Mouse (Mus musculus): ENCODE results near the gene Csf2ra. TPM values are rescaled to one million over a fixed set of nuclear protein-coding genes. Genes with fewer than 3 reads are reported as not detected.
A peak's percentile ranks its signal among the peaks of the same experiment; 100 is the strongest.

Gene Csf2ra
- polyA plus RNA-seq, 1 experiment, result 0.13 TPM

- peak; percentile 31 for TF ChIP-seq MAX (IDR thresholded peaks at IDR 0.05)
- no peak for TF ChIP-seq CTCF (IDR thresholded peaks at IDR 0.05; ENCODE audit: control insufficient read depth, insufficient read depth, insufficient read length)
- no peak for TF ChIP-seq MYOD1 (IDR thresholded peaks at IDR 0.05; ENCODE audit: control insufficient read depth, insufficient read length, low read depth)
- no peak for TF ChIP-seq FOSL1 (IDR thresholded peaks at IDR 0.05; ENCODE audit: insufficient read depth, low read length, poor library complexity, severe bottlenecking)
- no peak for TF ChIP-seq MYOG (IDR thresholded peaks at IDR 0.05; ENCODE audit: control insufficient read depth, extremely low read depth, insufficient read length)
- no peak for TF ChIP-seq CEBPB (IDR thresholded peaks at IDR 0.05; ENCODE audit: low read depth)
- peak; percentile 89 for TF ChIP-seq USF1 (IDR thresholded peaks at IDR 0.05; ENCODE audit: low read depth)
- Histone ChIP-seq H3K79me2 (ENCODE audit: control insufficient read depth, insufficient read depth) (no peaks in the 10 kb centered on the region), H3K36me3 (ENCODE audit: control insufficient read depth, insufficient read depth) (no peaks in the 10 kb centered on the region), H3K27me3 (ENCODE audit: control insufficient read depth, insufficient read depth, insufficient read length) (no peaks in the 10 kb centered on the region), H3K79me3 (ENCODE audit: low read depth) (no peaks in the 10 kb centered on the region), H3K4me3 (ENCODE audit: insufficient read depth, poor library complexity, severe bottlenecking) (no peak overlapping the region), H3ac (ENCODE audit: control insufficient read depth, insufficient read length, low read depth) (no peak overlapping the region)
Measured at GRCm38 (mm10) chr19:61265349-61266245, 37.4 kb upstream of the Csf2ra start.

DNA sequence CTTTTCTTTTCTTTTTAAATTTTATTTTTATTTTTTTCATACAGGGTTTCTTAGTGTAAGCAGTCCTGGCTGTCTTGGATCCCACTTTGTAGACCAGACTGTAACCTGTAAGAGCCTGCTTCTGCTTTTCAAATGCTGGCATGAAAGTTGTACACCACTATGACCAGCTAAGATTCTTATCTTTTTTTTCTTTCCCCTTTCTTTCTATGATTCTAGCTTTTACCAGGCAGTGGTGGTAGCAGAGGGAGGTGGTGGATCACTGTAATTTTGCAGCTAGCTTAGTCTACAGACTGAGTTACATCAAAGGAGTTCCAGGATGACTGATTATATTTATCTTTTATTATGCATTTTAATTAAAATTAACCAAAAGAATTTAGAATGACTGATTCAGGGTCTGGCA, 36.7 kb upstream of the Csf2ra start:
- H3ac ChIP-seq (ENCODE audit: control insufficient read depth, insufficient read length, low read depth), result no peak overlapping the region
- no peaks in the 10 kb centered on the region for H3K79me2 ChIP-seq (ENCODE audit: control insufficient read depth, insufficient read depth)
- no peak for TF ChIP-seq CTCF (IDR thresholded peaks at IDR 0.05; ENCODE audit: control insufficient read depth, insufficient read depth, insufficient read length)
- no peak for TF ChIP-seq MYOD1 (IDR thresholded peaks at IDR 0.05; ENCODE audit: control insufficient read depth, insufficient read length, low read depth)
- TF ChIP-seq FOSL1 (IDR thresholded peaks at IDR 0.05; ENCODE audit: insufficient read depth, low read length, poor library complexity, severe bottlenecking), result no peak
- TF ChIP-seq USF1 (IDR thresholded peaks at IDR 0.05; ENCODE audit: low read depth), result no peak
- no peak for TF ChIP-seq MYOG (IDR thresholded peaks at IDR 0.05; ENCODE audit: control insufficient read depth, extremely low read depth, insufficient read length)
- no peak for TF ChIP-seq CEBPB (IDR thresholded peaks at IDR 0.05; ENCODE audit: low read depth)
- no peak for TF ChIP-seq MAX (IDR thresholded peaks at IDR 0.05)
- no peak overlapping the region for H3K4me3 ChIP-seq (ENCODE audit: insufficient read depth, poor library complexity, severe bottlenecking)
- H3K79me3 ChIP-seq (ENCODE audit: low read depth), result no peaks in the 10 kb centered on the region
- no peaks in the 10 kb centered on the region for H3K27me3 ChIP-seq (ENCODE audit: control insufficient read depth, insufficient read depth, insufficient read length)
- no peaks in the 10 kb centered on the region for H3K36me3 ChIP-seq (ENCODE audit: control insufficient read depth, insufficient read depth)

- H3K36me3 ChIP-seq (ENCODE audit: control insufficient read depth, insufficient read depth), result no peaks in the 10 kb centered on the region
- H3K79me3 ChIP-seq (ENCODE audit: low read depth), result no peaks in the 10 kb centered on the region
- no peak overlapping the region for H3ac ChIP-seq (ENCODE audit: control insufficient read depth, insufficient read length, low read depth)
- H3K27me3 ChIP-seq (ENCODE audit: control insufficient read depth, insufficient read depth, insufficient read length), result no peaks in the 10 kb centered on the region
- TF ChIP-seq MYOG (IDR thresholded peaks at IDR 0.05; ENCODE audit: control insufficient read depth, extremely low read depth, insufficient read length), result no peak
- TF ChIP-seq FOSL1 (IDR thresholded peaks at IDR 0.05; ENCODE audit: insufficient read depth, low read length, poor library complexity, severe bottlenecking), result no peak
- TF ChIP-seq MAX (IDR thresholded peaks at IDR 0.05), result no peak
- TF ChIP-seq CEBPB (IDR thresholded peaks at IDR 0.05; ENCODE audit: low read depth), result no peak
- no peak for TF ChIP-seq CTCF (IDR thresholded peaks at IDR 0.05; ENCODE audit: control insufficient read depth, insufficient read depth, insufficient read length)
- no peak for TF ChIP-seq USF1 (IDR thresholded peaks at IDR 0.05; ENCODE audit: low read depth)
- TF ChIP-seq MYOD1 (IDR thresholded peaks at IDR 0.05; ENCODE audit: control insufficient read depth, insufficient read length, low read depth), result no peak
- no peaks in the 10 kb centered on the region for H3K79me2 ChIP-seq (ENCODE audit: control insufficient read depth, insufficient read depth)
- H3K4me3 ChIP-seq (ENCODE audit: insufficient read depth, poor library complexity, severe bottlenecking), result no peak overlapping the region
Measured at GRCm38 (mm10) chr19:61264227-61264626, 36.0 kb upstream of the Csf2ra start.

GRCm38 (mm10) chr19:61261241-61261640, 33.0 kb upstream of the Csf2ra start:
- Histone ChIP-seq H3K36me3 (ENCODE audit: control insufficient read depth, insufficient read depth) (no peaks in the 10 kb centered on the region), H3K79me3 (ENCODE audit: low read depth) (no peaks in the 10 kb centered on the region), H3ac (ENCODE audit: control insufficient read depth, insufficient read length, low read depth) (no peak overlapping the region), H3K4me3 (ENCODE audit: insufficient read depth, poor library complexity, severe bottlenecking) (no peak overlapping the region), H3K27me3 (ENCODE audit: control insufficient read depth, insufficient read depth, insufficient read length) (no peaks in the 10 kb centered on the region), H3K79me2 (ENCODE audit: control insufficient read depth, insufficient read depth) (no peaks in the 10 kb centered on the region)
- TF ChIP-seq FOSL1 (IDR thresholded peaks at IDR 0.05; ENCODE audit: insufficient read depth, low read length, poor library complexity, severe bottlenecking), result no peak
- no peak for TF ChIP-seq CEBPB (IDR thresholded peaks at IDR 0.05; ENCODE audit: low read depth)
- no peak for TF ChIP-seq MYOG (IDR thresholded peaks at IDR 0.05; ENCODE audit: control insufficient read depth, extremely low read depth, insufficient read length)
- no peak for TF ChIP-seq MYOD1 (IDR thresholded peaks at IDR 0.05; ENCODE audit: control insufficient read depth, insufficient read length, low read depth)
- no peak for TF ChIP-seq CTCF (IDR thresholded peaks at IDR 0.05; ENCODE audit: control insufficient read depth, insufficient read depth, insufficient read length)
- no peak for TF ChIP-seq USF1 (IDR thresholded peaks at IDR 0.05; ENCODE audit: low read depth)
- no peak for TF ChIP-seq MAX (IDR thresholded peaks at IDR 0.05)

GRCm38 (mm10) chr19:61257733-61258132, 29.5 kb upstream of the Csf2ra start:
- Histone ChIP-seq H3ac (ENCODE audit: control insufficient read depth, insufficient read length, low read depth) (no peak overlapping the region), H3K27me3 (ENCODE audit: control insufficient read depth, insufficient read depth, insufficient read length) (no peaks in the 10 kb centered on the region), H3K79me3 (ENCODE audit: low read depth) (no peaks in the 10 kb centered on the region), H3K4me3 (ENCODE audit: insufficient read depth, poor library complexity, severe bottlenecking) (no peak overlapping the region), H3K79me2 (ENCODE audit: control insufficient read depth, insufficient read depth) (no peaks in the 10 kb centered on the region), H3K36me3 (ENCODE audit: control insufficient read depth, insufficient read depth) (no peaks in the 10 kb centered on the region)
- TF ChIP-seq MYOD1 (IDR thresholded peaks at IDR 0.05; ENCODE audit: control insufficient read depth, insufficient read length, low read depth), result no peak
- no peak for TF ChIP-seq MYOG (IDR thresholded peaks at IDR 0.05; ENCODE audit: control insufficient read depth, extremely low read depth, insufficient read length)
- no peak for TF ChIP-seq CTCF (IDR thresholded peaks at IDR 0.05; ENCODE audit: control insufficient read depth, insufficient read depth, insufficient read length)
- no peak for TF ChIP-seq MAX (IDR thresholded peaks at IDR 0.05)
- TF ChIP-seq CEBPB (IDR thresholded peaks at IDR 0.05; ENCODE audit: low read depth), result no peak
- no peak for TF ChIP-seq USF1 (IDR thresholded peaks at IDR 0.05; ENCODE audit: low read depth)
- no peak for TF ChIP-seq FOSL1 (IDR thresholded peaks at IDR 0.05; ENCODE audit: insufficient read depth, low read length, poor library complexity, severe bottlenecking)

Measured in C2C12 (cell line).